Mouse (Mus musculus) midbrain, embryonic 10.5 days (tissue): ENCODE data around the gene Skil. TPM values are rescaled to one million over a fixed set of nuclear protein-coding genes. Genes with fewer than 3 reads are reported as not detected.

ENCODE experiments used
- polyA plus RNA-seq: library from polyadenylated mRNA; unstranded; fragments of >200 nt; fragmentation: Nextera tagmentation; extraction: Ambion mirVana; gene quantifications from 2 replicates; pipeline ENCODE4 v1.2.1, GENCODE M21; 2016

Gene Skil
- polyA plus RNA-seq, 1 experiment from 2014 or later: 30.6 TPM

Other genes starting within 250 kb of the Skil start
- 0.78 and 0.81 TPM in 2 replicates for gene Gpr160, start 239.1 kb upstream of the Skil start, polyA plus RNA-seq
- 3.9 and 4.5 TPM in 2 replicates for gene Phc3, start 125.6 kb upstream of the Skil start, polyA plus RNA-seq
- 31.0 and 31.7 TPM in 2 replicates for gene Prkci, start 99.3 kb upstream of the Skil start, polyA plus RNA-seq
- 7.6 and 8.4 TPM in 2 replicates for gene Cldn11, start 54.9 kb downstream of the Skil start, polyA plus RNA-seq
- gene Slc7a14, start 215.3 kb downstream of the Skil start, polyA plus RNA-seq: 0.39 and 0.53 TPM in 2 replicates